Comparison of ENCODE assay signal across 14 mouse cellular contexts in genomic region chr6:39261951-39262350, GRCm38 (mm10).
"Had no signal": no experiment of that assay in that cellular context is flagged by ENCODE, and none has a peak within 500 bp of the region (broad histone marks: within the 10 kb centered on the region; RNA-seq: fewer than 3 reads in every experiment).

No protein-coding gene starts in this region.

- H3K27ac ChIP-seq: layer of hippocampus, adult 2 months; limb, embryonic 12.5 days; liver, embryonic 13.5 days; macrophage; midbrain, embryonic 13.5 days; stomach, postnatal 0 days had no signal

- H3K4me3 ChIP-seq: layer of hippocampus, adult 2 months; limb, embryonic 12.5 days; liver, embryonic 13.5 days; midbrain, embryonic 13.5 days had no signal

- DNase-seq: kidney, postnatal 10 days; kidney, postnatal 4 days; liver; liver, embryonic 13.5 days; liver, postnatal 0 days; lung, postnatal 14 days; right cerebral cortex, adult 18-20 months; right cerebral cortex, postnatal 25 days; thymus, postnatal 4 days had no signal

- ATAC-seq: liver, postnatal 0 days; midbrain, embryonic 13.5 days had no signal

- H3K9me3 ChIP-seq: limb, embryonic 12.5 days; liver, embryonic 13.5 days; midbrain, embryonic 13.5 days had no signal

- H3K36me3 ChIP-seq: limb, embryonic 12.5 days; liver, embryonic 13.5 days; midbrain, embryonic 13.5 days had no signal

- H3K9ac ChIP-seq: limb, embryonic 12.5 days; liver, embryonic 13.5 days; liver, postnatal 0 days; midbrain, embryonic 13.5 days had no signal

- H3K4me2 ChIP-seq: limb, embryonic 12.5 days; liver, embryonic 13.5 days; midbrain, embryonic 13.5 days had no signal
